Mouse (Mus musculus) ES-Bruce4 (cell line): ENCODE results near the gene Cdkn2aipnl. TPM values are rescaled to one million over a fixed set of nuclear protein-coding genes. Genes with fewer than 3 reads are reported as not detected.

Experiments used
- H3K27ac ChIP-seq: 2 replicates; pipeline ENCODE4 v1.5.1; 2012; ENCODE audit warnings: low read length, inconsistent platforms; ENCODE audit not compliant: insufficient read depth
- H3K27me3 ChIP-seq: 2 replicates; pipeline ENCODE4 v1.6.1; 2012; ENCODE audit warnings: mild to moderate bottlenecking, low read length, inconsistent platforms; ENCODE audit not compliant: control insufficient read depth, poor library complexity, insufficient read depth, severe bottlenecking
- H3K36me3 ChIP-seq: 2 replicates; pipeline ENCODE4 v1.6.1; 2012; ENCODE audit warnings: inconsistent platforms, mild to moderate bottlenecking, low read length, moderate library complexity; ENCODE audit not compliant: control insufficient read depth, poor library complexity, insufficient read depth, severe bottlenecking
- H3K4me1 ChIP-seq: one replicate; pipeline ENCODE4 v1.8.1; 2011; ENCODE audit warnings: low read length; ENCODE audit not compliant: control insufficient read depth, insufficient read depth
- H3K4me3 ChIP-seq: 2 replicates; pipeline ENCODE4 v1.5.1; 2011; ENCODE audit warnings: low read depth, mild to moderate bottlenecking, low read length
- H3K9ac ChIP-seq: 2 replicates; pipeline ENCODE4 v1.6.1; 2012; ENCODE audit warnings: low read depth, mild to moderate bottlenecking, inconsistent platforms; ENCODE audit not compliant: poor library complexity, severe bottlenecking
- H3K9me3 ChIP-seq: replicated peaks from 2 replicates; pipeline ENCODE4 v1.6.1; 2012; ENCODE audit warnings: mild to moderate bottlenecking, low read length, inconsistent platforms; ENCODE audit not compliant: control insufficient read depth, poor library complexity, insufficient read depth, severe bottlenecking
- CTCF ChIP-seq: IDR thresholded peaks from one replicate; pipeline ENCODE4 v1.8.1; 2011; ENCODE audit warnings: low read depth, low read length
- EP300 ChIP-seq: IDR thresholded peaks from 2 replicates; pipeline ENCODE4 v1.6.1; 2011; ENCODE audit warnings: low read depth, low read length; ENCODE audit not compliant: insufficient read depth
- POLR2A ChIP-seq: IDR thresholded peaks from one replicate; pipeline ENCODE4 v1.8.1; 2011; ENCODE audit warnings: low read length; ENCODE audit not compliant: insufficient read depth
- polyA plus RNA-seq: library from polyadenylated mRNA; stranded (reverse); fragments of >200 nt; gene quantifications from 2 replicates; pipeline ENCODE4 v1.2.4, GENCODE M21; 2011; ENCODE audit warnings: low read depth; ENCODE audit not compliant: missing spikeins, insufficient read depth, insufficient read length

The Cdkn2aipnl gene
- polyA plus RNA-seq, 1 experiment: 69.8 TPM

GRCm38 (mm10) chr11:51999611-52000289 lies 32.3 kb downstream of the Cdkn2aipnl start:
- no peaks in the 10 kb centered on the region for H3K27me3 ChIP-seq
- no peaks in the 10 kb centered on the region for H3K9me3 ChIP-seq
- peaks cover 31% of the 10 kb centered on the region for H3K36me3 ChIP-seq
- peak overlapping the region; percentile 97 for H3K9ac ChIP-seq
- H3K4me1 ChIP-seq: no peaks in the 10 kb centered on the region
- peak overlapping the region; percentile 88 for H3K4me3 ChIP-seq
- TF ChIP-seq CTCF: no peak
- TF ChIP-seq POLR2A: no peak
- TF ChIP-seq EP300: 0 out of 2 replicates have a peak, but pooled peaks have one; percentile 21
- H3K27ac ChIP-seq: peak overlapping the region; percentile 70

GRCm38 (mm10) chr11:52000290-52000962 lies 33.0 kb downstream of the Cdkn2aipnl start, which contains the start of gene Ube2b:
Gene Ube2b, minus strand, starts transcription at chr11:52000762.
- peak within 1 kb of the TSS; percentile 97 for H3K9ac ChIP-seq
- H3K4me3 ChIP-seq: peak within 1 kb of the TSS; percentile 88
- H3K4me1 ChIP-seq: no peaks in the 10 kb centered on the region
- TF ChIP-seq EP300: peak; percentile 83
- no peak for TF ChIP-seq CTCF
- TF ChIP-seq POLR2A: no peak
- peak within 1 kb of the TSS; percentile 94 for H3K27ac ChIP-seq
- no peaks in the 10 kb centered on the region for H3K9me3 ChIP-seq
- H3K36me3 ChIP-seq: peaks cover 24% of the 10 kb centered on the region
- H3K27me3 ChIP-seq: no peaks in the 10 kb centered on the region

GRCm38 (mm10) chr11:52001341-52001740 lies 33.9 kb downstream of the Cdkn2aipnl start:
- Histone ChIP-seq H3K9ac (peak overlapping the region; percentile 91), H3K9me3 (no peaks in the 10 kb centered on the region), H3K36me3 (peaks cover 15% of the 10 kb centered on the region), H3K4me1 (no peaks in the 10 kb centered on the region), H3K4me3 (peak overlapping the region; percentile 52), H3K27ac (peak overlapping the region; percentile 94), H3K27me3 (no peaks in the 10 kb centered on the region)
- TF ChIP-seq POLR2A (no peak), CTCF (no peak), EP300 (no peak)

- Histone ChIP-seq H3K27me3 (no peaks in the 10 kb centered on the region), H3K9ac (peak overlapping the region; percentile 91), H3K9me3 (no peaks in the 10 kb centered on the region), H3K4me3 (peak overlapping the region; percentile 52), H3K4me1 (no peaks in the 10 kb centered on the region), H3K36me3 (peaks cover 10% of the 10 kb centered on the region), H3K27ac (peak overlapping the region; percentile 94)
- TF ChIP-seq CTCF (no peak), EP300 (no peak), POLR2A (no peak)
Measured at GRCm38 (mm10) chr11:52001861-52002260, 34.4 kb downstream of the Cdkn2aipnl start.

- Histone ChIP-seq H3K27ac (peak overlapping the region; percentile 97), H3K4me3 (no peak overlapping the region), H3K4me1 (no peaks in the 10 kb centered on the region), H3K27me3 (no peaks in the 10 kb centered on the region), H3K36me3 (no peaks in the 10 kb centered on the region; the same call in 1 of the 2 replicates), H3K9me3 (no peaks in the 10 kb centered on the region), H3K9ac (peak overlapping the region; percentile 91)
- TF ChIP-seq POLR2A (no peak), EP300 (no peak), CTCF (no peak)
Measured at GRCm38 (mm10) chr11:52002842-52003504, 35.5 kb downstream of the Cdkn2aipnl start.
